Mouse (Mus musculus): ENCODE results near the gene Azin2. TPM values are rescaled to one million over a fixed set of nuclear protein-coding genes. Genes with fewer than 3 reads are reported as not detected.

Azin2 gene
- polyA plus RNA-seq, 1 experiment from 2014 or later = 21.3 TPM

DNA sequence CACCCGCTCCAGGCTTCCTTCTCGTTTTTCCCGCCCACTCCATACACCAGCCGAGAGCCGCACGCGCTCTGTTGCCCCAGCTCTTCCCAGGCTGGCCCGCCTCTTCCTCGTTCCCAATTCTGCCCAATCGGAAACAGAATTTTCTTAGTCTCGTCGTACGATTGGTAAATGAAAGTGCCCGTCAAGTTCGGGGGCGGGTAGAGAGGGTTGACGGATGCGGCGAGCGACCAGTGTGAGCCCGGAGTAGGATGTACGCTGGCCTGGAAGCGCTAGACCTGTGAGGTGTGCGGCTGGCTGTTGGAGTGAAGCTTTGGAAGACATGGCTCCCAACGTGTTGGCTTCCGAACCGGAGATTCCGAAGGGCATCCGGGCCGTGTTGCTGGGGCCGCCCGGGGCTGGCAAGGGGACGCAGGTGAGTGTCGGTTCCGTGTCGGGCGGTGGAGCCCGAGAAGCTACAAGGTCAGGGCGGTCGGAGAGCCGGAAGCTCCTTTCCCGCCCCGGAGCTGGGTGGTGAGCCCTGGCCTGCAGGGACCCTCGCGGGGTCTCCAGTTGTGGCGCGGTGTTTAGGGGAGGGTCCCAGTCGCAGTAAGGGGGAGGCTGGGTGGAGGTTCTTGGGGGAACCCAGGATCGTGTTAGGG lies 30.9 kb upstream of the Azin2 start:
- H3K9ac ChIP-seq (replicated peaks) = peak overlapping the region; percentile 87
- peak overlapping the region; percentile 81 for H3K4me2 ChIP-seq (replicated peaks)
- H3K9me3 ChIP-seq = no peaks in the 10 kb centered on the region
- H3K4me3 ChIP-seq (replicated peaks) = peak overlapping the region; percentile 91
- WGBS = under 1% methylated on average over 49 of the region's 49 CpGs
- peaks cover 17% of the 10 kb centered on the region for H3K4me1 ChIP-seq (replicated peaks)
- H3K27ac ChIP-seq = 0 out of 2 replicates have a peak overlapping the region, but pooled peaks have one; percentile 56
- peak; percentile 100 for ATAC-seq
- 0 out of 2 replicates have a peak, but pooled peaks cover 7% of the 10 kb centered on the region for H3K36me3 ChIP-seq
- 0 out of 2 replicates have a peak, but pooled peaks cover 7% of the 10 kb centered on the region for H3K27me3 ChIP-seq

DNA sequence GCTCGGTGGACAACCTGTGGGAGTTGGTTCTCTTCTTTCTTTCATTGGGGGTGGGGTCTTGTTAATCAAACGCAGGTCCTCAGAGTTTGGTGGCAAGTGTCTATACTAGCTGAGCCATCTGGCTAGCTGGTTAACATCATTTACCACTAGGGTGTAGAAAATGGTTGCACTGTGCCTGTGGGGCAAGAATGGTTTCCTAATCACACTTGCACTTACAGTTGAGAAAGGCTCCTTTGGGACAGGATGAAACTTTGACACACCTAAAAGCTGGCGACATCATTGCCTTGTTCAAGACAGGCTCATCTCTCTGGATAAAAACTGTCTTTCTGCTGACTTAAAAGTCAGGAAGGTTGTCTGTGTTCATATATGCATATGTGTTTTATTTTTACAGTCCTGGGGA lies 29.9 kb upstream of the Azin2 start:
- WGBS = 91% methylated on average over 3 of the region's 3 CpGs
- H3K4me2 ChIP-seq (replicated peaks) = no peak overlapping the region
- H3K9ac ChIP-seq (replicated peaks) = no peak overlapping the region
- ATAC-seq = no peak
- no peaks in the 10 kb centered on the region for H3K9me3 ChIP-seq
- no peak overlapping the region for H3K27ac ChIP-seq
- no peak overlapping the region for H3K4me3 ChIP-seq (replicated peaks)
- H3K27me3 ChIP-seq = 0 out of 2 replicates have a peak, but pooled peaks cover 7% of the 10 kb centered on the region
- H3K4me1 ChIP-seq (replicated peaks) = peaks cover 17% of the 10 kb centered on the region
- H3K36me3 ChIP-seq = 0 out of 2 replicates have a peak, but pooled peaks cover 3% of the 10 kb centered on the region

DNA sequence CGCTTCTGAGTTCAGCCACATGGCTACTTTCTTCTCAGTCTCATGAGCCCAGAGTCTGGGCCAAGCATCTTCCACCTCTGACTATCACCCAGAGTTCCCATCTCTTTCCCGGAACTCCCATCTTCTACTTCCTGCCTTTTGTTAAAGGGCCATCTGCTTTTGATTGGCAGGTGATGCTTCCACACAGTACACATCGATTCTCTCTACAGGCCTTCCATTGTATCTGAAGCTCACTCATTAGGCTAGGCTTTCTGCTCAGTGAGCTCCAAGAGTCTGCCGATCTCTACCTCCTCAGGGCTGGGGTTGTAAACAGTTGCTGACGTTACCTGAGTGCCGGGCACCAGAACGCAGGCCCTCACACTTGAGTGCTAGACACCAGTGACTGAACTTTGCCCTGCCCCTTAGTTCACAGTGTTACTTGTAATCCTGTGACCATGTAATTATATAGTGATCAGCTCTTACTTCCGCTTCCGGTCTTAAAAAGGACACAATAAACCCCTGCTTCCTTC lies 29.3 kb upstream of the Azin2 start, which contains the start of gene Ak2:
Gene Ak2 (plus strand): TSS at position 459 of the 509 bp plus-strand sequence.
- 93% methylated on average over 9 of the region's 9 CpGs for WGBS

DNA sequence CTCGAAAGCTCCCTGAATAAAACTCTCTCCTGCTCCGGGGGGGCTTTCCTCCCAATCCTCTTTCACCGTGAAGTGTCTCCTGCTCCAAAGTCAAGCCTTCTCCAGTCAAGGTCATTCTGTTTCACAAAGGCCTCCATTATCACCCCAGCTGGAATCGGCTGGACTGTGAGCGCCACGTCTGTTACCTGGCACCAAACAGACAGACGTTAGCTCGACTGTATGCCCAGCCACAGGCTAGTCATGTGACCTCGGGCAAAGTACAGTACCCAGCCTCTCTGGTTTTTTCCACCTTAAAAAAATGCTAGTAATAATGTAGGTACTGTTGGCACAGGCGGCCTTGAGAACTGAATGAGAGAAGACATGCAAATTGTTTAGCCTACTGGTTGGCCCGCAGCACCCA lies 27.4 kb upstream of the Azin2 start:
- Histone ChIP-seq H3K27me3 (0 out of 2 replicates have a peak, but pooled peaks cover 7% of the 10 kb centered on the region), H3K36me3 (no peaks in the 10 kb centered on the region), H3K4me2 (replicated peaks) (no peak overlapping the region), H3K4me3 (replicated peaks) (no peak overlapping the region), H3K4me1 (replicated peaks) (peaks cover 12% of the 10 kb centered on the region), H3K9ac (replicated peaks) (no peak overlapping the region), H3K27ac (no peak overlapping the region), H3K9me3 (no peaks in the 10 kb centered on the region)
- no peak for ATAC-seq
- WGBS = 54% methylated on average over 11 of the region's 11 CpGs

More for the DNA sequence above, 29.3 kb upstream of the Azin2 start, which contains the start of gene Ak2:
- 0 out of 2 replicates have a peak, but pooled peaks cover 3% of the 10 kb centered on the region for H3K36me3 ChIP-seq
- no peak within 1 kb of the TSS for H3K27ac ChIP-seq
- H3K9ac ChIP-seq (replicated peaks) = no peak within 1 kb of the TSS
- H3K4me2 ChIP-seq (replicated peaks) = 0 out of 2 replicates have a peak within 1 kb of the TSS, but pooled peaks have one; percentile 9
- no peak within 1 kb of the TSS for H3K4me3 ChIP-seq (replicated peaks)
- ATAC-seq = no peak
- 0 out of 2 replicates have a peak, but pooled peaks cover 7% of the 10 kb centered on the region for H3K27me3 ChIP-seq
- no peaks in the 10 kb centered on the region for H3K9me3 ChIP-seq
- H3K4me1 ChIP-seq (replicated peaks) = peaks cover 17% of the 10 kb centered on the region

DNA sequence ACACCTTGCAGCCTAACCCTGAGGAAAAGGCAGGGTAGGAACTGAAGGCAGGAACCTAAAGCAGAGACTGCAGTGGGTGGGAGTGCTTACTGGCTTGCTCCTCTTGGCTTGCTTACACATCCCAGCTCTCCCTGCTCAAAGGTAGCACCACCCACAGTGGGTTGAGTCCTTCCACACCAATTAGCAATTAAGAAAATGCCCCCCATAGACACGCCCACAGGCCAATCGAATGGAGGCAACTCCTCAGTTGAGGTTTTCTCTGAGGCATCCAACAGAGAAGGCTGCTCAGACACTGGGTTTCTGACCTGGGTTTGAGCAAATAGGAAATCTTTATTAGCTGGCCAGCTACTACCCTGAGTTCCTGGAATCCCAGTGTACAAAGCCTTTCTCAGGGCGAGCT lies 26.7 kb upstream of the Azin2 start:
- no peaks in the 10 kb centered on the region for H3K36me3 ChIP-seq
- no peak overlapping the region for H3K9ac ChIP-seq (replicated peaks)
- H3K9me3 ChIP-seq = no peaks in the 10 kb centered on the region
- no peak overlapping the region for H3K4me2 ChIP-seq (replicated peaks)
- 0 out of 2 replicates have a peak, but pooled peaks cover 7% of the 10 kb centered on the region for H3K27me3 ChIP-seq
- no peak overlapping the region for H3K4me3 ChIP-seq (replicated peaks)
- H3K27ac ChIP-seq = no peak overlapping the region
- H3K4me1 ChIP-seq (replicated peaks) = peaks cover 4% of the 10 kb centered on the region
- ATAC-seq = no peak
- 50% methylated on average over 3 of the region's 3 CpGs for WGBS

DNA sequence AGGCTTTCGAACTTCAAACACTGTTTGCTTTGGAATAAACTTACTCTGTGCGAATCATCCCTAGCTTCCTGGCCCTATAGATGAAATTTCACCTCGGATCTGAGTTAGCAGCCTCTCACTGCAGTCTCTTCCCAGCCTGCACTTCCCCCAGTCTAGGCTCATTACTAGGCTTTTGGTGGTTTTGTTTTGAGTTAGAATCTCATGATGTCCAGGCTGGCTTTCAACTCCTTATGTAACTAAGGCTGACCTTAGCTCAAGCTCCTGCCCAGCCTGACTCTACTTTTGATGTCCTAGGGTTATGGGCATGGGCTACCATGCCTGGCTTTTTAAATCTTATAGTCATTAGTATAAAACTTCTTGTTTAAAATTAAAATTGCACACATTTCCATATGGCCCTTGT lies 22.4 kb upstream of the Azin2 start:
- no peak for ATAC-seq
- H3K27me3 ChIP-seq = no peaks in the 10 kb centered on the region
- H3K4me2 ChIP-seq (replicated peaks) = no peak overlapping the region
- 78% methylated on average over 3 of the region's 3 CpGs for WGBS
- H3K9ac ChIP-seq (replicated peaks) = no peak overlapping the region
- H3K4me1 ChIP-seq (replicated peaks) = no peaks in the 10 kb centered on the region
- no peaks in the 10 kb centered on the region for H3K9me3 ChIP-seq
- H3K36me3 ChIP-seq = no peaks in the 10 kb centered on the region
- no peak overlapping the region for H3K27ac ChIP-seq
- H3K4me3 ChIP-seq (replicated peaks) = no peak overlapping the region

DNA sequence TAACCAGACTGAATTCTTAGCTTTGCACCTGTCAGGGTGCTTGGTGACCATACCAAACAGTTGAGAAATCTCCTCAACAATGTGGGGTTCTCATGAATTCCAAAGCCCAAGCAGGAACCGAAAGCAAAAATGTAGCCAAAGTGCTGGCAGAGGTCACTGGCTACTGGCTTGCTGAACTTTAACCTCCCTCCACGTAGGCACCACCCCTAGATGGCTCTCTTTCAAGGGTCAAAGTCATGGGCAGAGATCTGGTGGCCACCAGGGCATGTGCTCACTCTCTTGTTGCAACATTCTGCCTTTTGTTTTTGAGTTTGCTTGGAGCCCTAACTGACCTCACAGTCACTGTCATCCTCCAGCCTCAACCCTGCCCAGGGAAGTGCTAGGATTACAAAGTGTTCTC lies 21.4 kb upstream of the Azin2 start:
- 65% methylated on average over 2 of the region's 2 CpGs for WGBS
- Histone ChIP-seq H3K27ac (no peak overlapping the region), H3K9me3 (no peaks in the 10 kb centered on the region), H3K9ac (replicated peaks) (no peak overlapping the region), H3K4me2 (replicated peaks) (no peak overlapping the region), H3K27me3 (no peaks in the 10 kb centered on the region), H3K4me3 (replicated peaks) (no peak overlapping the region), H3K4me1 (replicated peaks) (no peaks in the 10 kb centered on the region), H3K36me3 (no peaks in the 10 kb centered on the region)
- ATAC-seq = no peak

DNA sequence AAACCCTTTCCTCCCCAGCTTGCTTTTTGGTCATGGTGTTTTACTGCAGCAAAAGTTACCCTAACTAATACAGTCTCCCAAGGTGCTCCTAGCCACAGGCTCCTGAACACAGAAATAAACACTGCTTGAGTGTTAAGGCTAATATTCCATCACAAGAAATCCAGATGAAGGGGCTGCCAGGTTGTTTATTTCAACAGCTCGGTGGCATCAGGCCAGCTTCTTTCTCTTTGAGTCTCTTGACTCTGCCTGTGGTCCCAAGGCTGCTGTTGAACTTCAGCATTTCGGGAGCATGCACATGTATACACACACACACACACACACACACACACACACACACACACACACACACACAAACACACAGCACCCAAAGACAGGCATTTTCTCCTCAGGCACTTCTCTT lies 20.9 kb upstream of the Azin2 start:
- no peaks in the 10 kb centered on the region for H3K27me3 ChIP-seq
- H3K36me3 ChIP-seq = no peaks in the 10 kb centered on the region
- no peaks in the 10 kb centered on the region for H3K9me3 ChIP-seq
- no peak overlapping the region for H3K4me2 ChIP-seq (replicated peaks)
- no peak overlapping the region for H3K9ac ChIP-seq (replicated peaks)
- H3K4me3 ChIP-seq (replicated peaks) = no peak overlapping the region
- ATAC-seq = no peak
- no peaks in the 10 kb centered on the region for H3K4me1 ChIP-seq (replicated peaks)
- no peak overlapping the region for H3K27ac ChIP-seq
- 90% methylated on average over 2 of the region's 2 CpGs for WGBS

DNA sequence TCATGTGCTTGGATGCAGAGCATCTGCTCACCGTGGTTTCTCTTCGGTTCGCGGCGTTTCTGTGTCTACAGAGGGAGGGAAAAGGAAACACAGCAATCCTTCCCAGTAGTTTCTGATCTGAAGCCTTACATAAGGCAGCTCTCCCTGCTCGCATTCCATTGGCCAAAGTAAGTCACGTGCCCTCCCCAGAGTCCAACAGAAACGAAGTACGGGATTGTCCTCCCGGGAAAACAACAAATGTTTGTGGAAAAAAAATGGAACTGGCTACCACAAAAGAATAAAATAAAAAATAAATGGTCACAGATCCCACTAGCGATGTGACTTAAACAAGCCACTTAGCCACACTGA lies 19.6 kb upstream of the Azin2 start:
- no peak for ATAC-seq
- Histone ChIP-seq H3K4me1 (replicated peaks) (no peaks in the 10 kb centered on the region), H3K9ac (replicated peaks) (no peak overlapping the region), H3K9me3 (no peaks in the 10 kb centered on the region), H3K36me3 (no peaks in the 10 kb centered on the region), H3K27me3 (no peaks in the 10 kb centered on the region), H3K4me3 (replicated peaks) (no peak overlapping the region), H3K27ac (no peak overlapping the region), H3K4me2 (replicated peaks) (no peak overlapping the region)
- WGBS = 71% methylated on average over 11 of the region's 11 CpGs

DNA sequence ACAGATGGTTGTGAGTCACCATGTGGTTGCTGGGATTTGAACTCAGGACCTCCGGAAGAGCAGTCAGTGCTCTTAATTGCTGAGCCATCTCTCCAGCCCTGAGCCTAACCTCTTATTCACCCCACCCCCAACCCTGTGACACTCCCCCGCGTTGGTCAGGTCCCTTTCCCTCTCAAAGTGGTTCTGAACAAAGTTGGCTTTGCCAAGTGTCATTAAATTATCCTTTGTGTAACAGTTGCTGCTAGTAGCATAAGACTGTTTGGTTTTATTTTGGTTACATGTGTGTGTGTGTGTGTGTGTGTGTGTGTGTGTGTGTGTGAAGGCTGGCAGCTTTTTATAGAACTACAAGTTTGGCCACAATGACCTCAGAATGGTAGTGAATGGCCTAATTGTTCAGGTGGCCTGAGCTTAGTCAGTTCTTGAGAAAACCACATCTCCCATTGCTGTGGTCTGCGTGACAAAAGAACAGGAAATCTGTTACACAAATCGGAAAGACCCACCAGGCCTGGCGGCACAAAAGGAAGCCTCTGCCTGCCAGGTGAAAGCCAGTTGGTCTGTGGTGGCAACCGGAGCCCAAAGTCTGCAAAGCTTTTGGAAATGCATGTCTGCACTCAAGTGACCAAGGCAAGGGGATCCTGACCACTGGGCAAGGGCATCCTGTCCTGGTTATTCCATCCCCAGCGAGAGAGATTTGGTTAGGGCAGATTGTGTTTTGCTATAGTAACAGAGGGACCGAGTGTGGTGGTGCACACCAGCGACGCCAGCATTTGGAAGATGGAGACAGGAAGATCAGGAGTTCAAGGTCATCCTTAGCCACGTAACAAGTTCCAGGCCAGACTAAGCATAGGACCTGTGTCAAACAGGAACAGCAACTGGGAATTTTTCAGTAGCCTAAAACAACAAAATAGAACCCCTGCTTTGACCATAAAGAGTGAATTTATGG lies 18.9 kb upstream of the Azin2 start:
- Histone ChIP-seq H3K36me3 (no peaks in the 10 kb centered on the region), H3K4me1 (replicated peaks) (no peaks in the 10 kb centered on the region), H3K4me3 (replicated peaks) (no peak overlapping the region), H3K27me3 (no peaks in the 10 kb centered on the region), H3K4me2 (replicated peaks) (no peak overlapping the region), H3K9me3 (no peaks in the 10 kb centered on the region), H3K27ac (no peak overlapping the region), H3K9ac (replicated peaks) (no peak overlapping the region)
- whole genome bisulfite sequencing = 85% methylated on average over 12 of the region's 12 CpGs
- no peak for ATAC-seq

DNA sequence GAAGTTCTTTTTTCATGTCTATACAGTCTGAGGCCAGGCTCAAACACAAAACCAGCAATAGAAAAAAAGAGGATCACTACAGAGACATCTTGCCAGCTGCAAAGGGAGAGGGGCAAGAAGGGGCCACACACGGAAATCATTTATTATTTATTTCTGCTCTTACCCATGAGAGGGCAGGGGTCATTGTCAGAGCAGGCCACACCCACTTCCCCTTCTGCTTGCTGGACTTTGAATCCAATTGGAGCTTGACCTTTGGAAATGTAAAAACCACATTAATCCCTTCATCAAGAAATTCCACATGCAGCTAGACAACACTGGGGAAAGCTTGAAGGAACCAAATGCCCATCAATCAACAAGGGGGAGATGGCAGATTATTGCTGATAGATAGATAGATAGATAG lies 16.4 kb upstream of the Azin2 start:
- Histone ChIP-seq H3K4me3 (replicated peaks) (no peak overlapping the region), H3K4me1 (replicated peaks) (no peaks in the 10 kb centered on the region), H3K9ac (replicated peaks) (no peak overlapping the region), H3K36me3 (no peaks in the 10 kb centered on the region), H3K4me2 (replicated peaks) (no peak overlapping the region), H3K27me3 (no peaks in the 10 kb centered on the region), H3K27ac (no peak overlapping the region), H3K9me3 (no peaks in the 10 kb centered on the region)
- no peak for ATAC-seq
- 48% methylated on average over 1 of the region's 1 CpGs for WGBS

DNA sequence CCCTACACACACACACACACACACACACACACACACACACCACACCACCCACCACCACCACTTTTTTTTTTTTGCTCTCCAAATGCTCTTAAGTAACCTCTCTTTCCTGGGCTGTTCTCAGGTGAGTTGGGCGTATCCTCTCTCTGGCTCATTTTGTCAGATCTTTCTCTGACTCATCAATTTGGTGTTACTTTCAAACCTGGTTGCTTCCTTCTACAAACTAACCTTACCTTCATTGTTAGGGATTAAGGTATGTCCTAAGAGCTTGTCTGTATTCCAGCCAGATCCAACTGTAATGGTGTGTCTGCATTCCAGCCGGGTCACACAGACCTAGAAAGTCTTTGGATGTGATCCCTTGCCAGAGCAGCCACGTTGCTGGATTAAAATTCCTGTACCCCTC lies 15.0 kb upstream of the Azin2 start:
- Histone ChIP-seq H3K4me2 (replicated peaks) (no peak overlapping the region), H3K9me3 (no peaks in the 10 kb centered on the region), H3K4me3 (replicated peaks) (no peak overlapping the region), H3K36me3 (no peaks in the 10 kb centered on the region), H3K9ac (replicated peaks) (no peak overlapping the region), H3K27ac (no peak overlapping the region), H3K27me3 (no peaks in the 10 kb centered on the region), H3K4me1 (replicated peaks) (no peaks in the 10 kb centered on the region)
- no peak for ATAC-seq
- 73% methylated on average over 3 of the region's 3 CpGs for WGBS

All from midbrain, embryonic 13.5 days (tissue).